Comparison of ENCODE assay signal across 8 mouse cellular contexts in genomic region chr5:115317645-115318328, GRCm38 (mm10). TPM values are rescaled to one million over a fixed set of nuclear protein-coding genes. Genes with fewer than 3 reads are reported as not detected.
DNase-seq lines count a peak whose midpoint lies in the region; ATAC-seq and TF ChIP-seq lines count a peak whose summit lies in the region.

No protein-coding gene starts in this region.

- TF ChIP-seq CTCF in intestine, postnatal 0 days (IDR thresholded peaks at IDR 0.05; ENCODE audit: low read depth), result no peak
- TF ChIP-seq CTCF in olfactory bulb, adult 2 months (IDR thresholded peaks at IDR 0.05; ENCODE audit: insufficient read depth, low read depth, low read length), result no peak

- no peaks in the 10 kb centered on the region for H3K36me3 ChIP-seq in embryonic facial prominence, embryonic 13.5 days
- no peaks in the 10 kb centered on the region for H3K36me3 ChIP-seq in intestine, postnatal 0 days (ENCODE audit: control insufficient read depth, insufficient read depth)

- peak overlapping the region; percentile 8; the same call in 1 of the 2 replicates for H3K4me3 ChIP-seq in embryonic facial prominence, embryonic 13.5 days
- no peak overlapping the region for H3K4me3 ChIP-seq in intestine, postnatal 0 days (ENCODE audit: low read depth, low read length)
- H3K4me3 ChIP-seq in olfactory bulb, adult 2 months (ENCODE audit: insufficient read depth, low read depth, low read length), result no peak overlapping the region

- H3K9me3 ChIP-seq in embryonic facial prominence, embryonic 13.5 days, result no peaks in the 10 kb centered on the region
- H3K9me3 ChIP-seq in intestine, postnatal 0 days (ENCODE audit: control insufficient read depth), result no peaks in the 10 kb centered on the region

- WGBS in embryonic facial prominence, embryonic 13.5 days, result 2% methylated on average over 10 of the region's 10 CpGs
- 13% methylated on average over 10 of the region's 10 CpGs for WGBS in intestine, postnatal 0 days
- WGBS in olfactory bulb, adult 2 months, result 20% methylated on average over 10 of the region's 10 CpGs

- peaks cover 49% of the 10 kb centered on the region for H3K4me1 ChIP-seq in embryonic facial prominence, embryonic 13.5 days
- H3K4me1 ChIP-seq in intestine, postnatal 0 days (replicated peaks; ENCODE audit: control insufficient read depth, insufficient read depth, low read length), result peaks cover 5% of the 10 kb centered on the region; the same call in 1 of the 2 replicates
- peaks cover 25% of the 10 kb centered on the region for H3K4me1 ChIP-seq in olfactory bulb, adult 2 months (ENCODE audit: control insufficient read depth, insufficient read depth, low read length)

- peak; percentile 23; the same call in 1 of the 2 replicates for ATAC-seq in embryonic facial prominence, embryonic 13.5 days (ENCODE audit: insufficient number of reproducible peaks, insufficient read depth, low FRiP score, low TSS enrichment, low read depth)
- ATAC-seq in intestine, postnatal 0 days, result no peak; the same call in 1 of the 2 replicates
- ATAC-seq in megakaryocyte-erythroid progenitor cell, adult 5-6 weeks (replicated peaks; ENCODE audit: low FRiP score, low TSS enrichment, poor library complexity, severe bottlenecking), result no peak

- peak overlapping the region; percentile 81 for H3K4me2 ChIP-seq in embryonic facial prominence, embryonic 13.5 days
- peak overlapping the region; percentile 38 for H3K4me2 ChIP-seq in intestine, postnatal 0 days (replicated peaks; ENCODE audit: low read depth)

- peak; percentile 47 for DNase-seq in left cerebral cortex, postnatal 4 days
- no peak for DNase-seq in left cerebral cortex, postnatal 10 days (ENCODE audit: extremely low spot score in 1 of 2, low spot score in 2 of 2)
- DNase-seq in adrenal gland, postnatal 25 days, result no peak
- DNase-seq in gastrocnemius, adult 8-10 months (ENCODE audit: low spot score in 2 of 2), result no peak

- intact Hi-C loops in left cerebral cortex, postnatal 4 days (cut with DNase I), result no loop called here
- intact Hi-C loops in left cerebral cortex, postnatal 10 days (cut with DNase I), result loop anchor here (2.0 kb wide), 1 partner anchor 17 kb away; the partner anchor contains the start of gene Dynll1

- TF ChIP-seq POLR2A in olfactory bulb, adult 2 months (IDR thresholded peaks at IDR 0.05; ENCODE audit: insufficient read depth, low read depth, low read length), result no peak

- H3K9ac ChIP-seq in embryonic facial prominence, embryonic 13.5 days, result 0 out of 2 replicates have a peak overlapping the region, but pooled peaks have one; percentile 49
- H3K9ac ChIP-seq in intestine, postnatal 0 days (ENCODE audit: low read depth, low read length), result no peak overlapping the region

- H3K27ac ChIP-seq in embryonic facial prominence, embryonic 13.5 days, result peak overlapping the region; percentile 88
- H3K27ac ChIP-seq in intestine, postnatal 0 days (ENCODE audit: low read depth, low read length), result peak overlapping the region; percentile 10; the same call in 1 of the 2 replicates
- H3K27ac ChIP-seq in olfactory bulb, adult 2 months (ENCODE audit: insufficient read depth, low read depth, low read length), result peak overlapping the region; percentile 95

- no peaks in the 10 kb centered on the region for H3K27me3 ChIP-seq in embryonic facial prominence, embryonic 13.5 days
- no peaks in the 10 kb centered on the region for H3K27me3 ChIP-seq in intestine, postnatal 0 days (replicated peaks; ENCODE audit: control insufficient read depth, insufficient read depth, low read length)

RNA-seq across cellular contexts. Expression of gene Srsf9, which starts 9.2 kb away (rescaled TPM):
- total RNA-seq in left cerebral cortex, postnatal 4 days (2021), result 10 to 100 TPM; 58.7 to 59.4 TPM
- total RNA-seq in left cerebral cortex, postnatal 10 days (2021), result 10 to 100 TPM; 59.6 to 64.6 TPM
- 343 and 378 TPM in 2 replicates for polyA plus RNA-seq in embryonic facial prominence, embryonic 13.5 days (2015; fragmentation: Nextera tagmentation; extraction: Ambion mirVana)
- polyA plus RNA-seq in intestine, postnatal 0 days (2015; fragmentation: Nextera tagmentation; extraction: Ambion mirVana), result 105 and 117 TPM in 2 replicates
- polyA plus RNA-seq in olfactory bulb, adult 2 months (2012; ENCODE audit: insufficient read depth, insufficient read length, low replicate concordance, missing spikeins), result not detected in 2 replicates
- 74.7 and 96.0 TPM in 2 replicates for total RNA-seq in megakaryocyte-erythroid progenitor cell, adult 5-6 weeks (2014; fragmentation: Nextera tagmentation)
- 61.6 and 108 TPM in 2 replicates for total RNA-seq in megakaryocyte-erythroid progenitor cell, adult 5-6 weeks (2017)
- 74.5 and 77.0 TPM in 2 replicates for total RNA-seq in adrenal gland, postnatal 25 days (2021)
- total RNA-seq in gastrocnemius, adult 8-10 months (2022), result 10 to 100 TPM in 3 of 4 experiments, 1 to 10 TPM in 1; 8.6 to 13.1 (median 11.5) TPM

RNA-seq across cellular contexts. Expression of gene Dynll1, which starts 17.0 kb away (rescaled TPM):
- total RNA-seq in left cerebral cortex, postnatal 4 days (2021), result 100 to 1,000 TPM; 678 to 766 TPM
- total RNA-seq in left cerebral cortex, postnatal 10 days (2021), result 100 to 1,000 TPM; 702 to 749 TPM
- 1,732 and 1,829 TPM in 2 replicates for polyA plus RNA-seq in embryonic facial prominence, embryonic 13.5 days (2015; fragmentation: Nextera tagmentation; extraction: Ambion mirVana)
- polyA plus RNA-seq in intestine, postnatal 0 days (2015; fragmentation: Nextera tagmentation; extraction: Ambion mirVana), result 510 and 539 TPM in 2 replicates
- polyA plus RNA-seq in olfactory bulb, adult 2 months (2012; ENCODE audit: insufficient read depth, insufficient read length, low replicate concordance, missing spikeins), result 797 TPM in 1 of 2 replicates, not detected in the other
- total RNA-seq in megakaryocyte-erythroid progenitor cell, adult 5-6 weeks (2014; fragmentation: Nextera tagmentation), result 550 and 746 TPM in 2 replicates
- total RNA-seq in megakaryocyte-erythroid progenitor cell, adult 5-6 weeks (2017), result 379 and 555 TPM in 2 replicates
- total RNA-seq in adrenal gland, postnatal 25 days (2021), result 243 and 326 TPM in 2 replicates
- 10 to 100 TPM; 37.7 to 68.0 (median 49.9) TPM for total RNA-seq in gastrocnemius, adult 8-10 months (2022)

RNA-seq across cellular contexts. Expression of gene Gatc, which starts 23.2 kb away (rescaled TPM):
- 10 to 100 TPM; 29.6 to 29.7 TPM for total RNA-seq in left cerebral cortex, postnatal 4 days (2021)
- 10 to 100 TPM; 23.8 to 25.5 TPM for total RNA-seq in left cerebral cortex, postnatal 10 days (2021)
- 31.1 and 32.1 TPM in 2 replicates for polyA plus RNA-seq in embryonic facial prominence, embryonic 13.5 days (2015; fragmentation: Nextera tagmentation; extraction: Ambion mirVana)
- 12.9 and 15.2 TPM in 2 replicates for polyA plus RNA-seq in intestine, postnatal 0 days (2015; fragmentation: Nextera tagmentation; extraction: Ambion mirVana)
- polyA plus RNA-seq in olfactory bulb, adult 2 months (2012; ENCODE audit: insufficient read depth, insufficient read length, low replicate concordance, missing spikeins), result not detected in 2 replicates
- total RNA-seq in megakaryocyte-erythroid progenitor cell, adult 5-6 weeks (2014; fragmentation: Nextera tagmentation), result 31.0 and 41.1 TPM in 2 replicates
- total RNA-seq in megakaryocyte-erythroid progenitor cell, adult 5-6 weeks (2017), result 13.6 and 18.6 TPM in 2 replicates
- total RNA-seq in adrenal gland, postnatal 25 days (2021), result 21.6 and 22.9 TPM in 2 replicates
- 10 to 100 TPM; 22.8 to 25.6 (median 24.4) TPM for total RNA-seq in gastrocnemius, adult 8-10 months (2022)

RNA-seq across cellular contexts. Expression of gene Triap1, which starts 23.2 kb away (rescaled TPM):
- total RNA-seq in left cerebral cortex, postnatal 4 days (2021), result 10 to 100 TPM; 30.3 to 30.5 TPM
- 10 to 100 TPM; 30.3 to 32.8 TPM for total RNA-seq in left cerebral cortex, postnatal 10 days (2021)
- polyA plus RNA-seq in embryonic facial prominence, embryonic 13.5 days (2015; fragmentation: Nextera tagmentation; extraction: Ambion mirVana), result 58.0 and 64.4 TPM in 2 replicates
- polyA plus RNA-seq in intestine, postnatal 0 days (2015; fragmentation: Nextera tagmentation; extraction: Ambion mirVana), result 49.8 and 51.9 TPM in 2 replicates
- not detected in 2 replicates for polyA plus RNA-seq in olfactory bulb, adult 2 months (2012; ENCODE audit: insufficient read depth, insufficient read length, low replicate concordance, missing spikeins)
- total RNA-seq in megakaryocyte-erythroid progenitor cell, adult 5-6 weeks (2014; fragmentation: Nextera tagmentation), result 36.8 and 45.8 TPM in 2 replicates
- total RNA-seq in megakaryocyte-erythroid progenitor cell, adult 5-6 weeks (2017), result 16.8 and 19.8 TPM in 2 replicates
- 37.6 and 47.5 TPM in 2 replicates for total RNA-seq in adrenal gland, postnatal 25 days (2021)
- total RNA-seq in gastrocnemius, adult 8-10 months (2022), result 10 to 100 TPM; 18.9 to 23.7 (median 20.1) TPM

RNA-seq across cellular contexts. Expression of gene Cox6a1, which starts 31.0 kb away (rescaled TPM):
- 100 to 1,000 TPM; 489 to 518 TPM for total RNA-seq in left cerebral cortex, postnatal 4 days (2021)
- total RNA-seq in left cerebral cortex, postnatal 10 days (2021), result 100 to 1,000 TPM; 685 to 725 TPM
- polyA plus RNA-seq in embryonic facial prominence, embryonic 13.5 days (2015; fragmentation: Nextera tagmentation; extraction: Ambion mirVana), result 786 and 801 TPM in 2 replicates
- polyA plus RNA-seq in intestine, postnatal 0 days (2015; fragmentation: Nextera tagmentation; extraction: Ambion mirVana), result 2,037 and 2,087 TPM in 2 replicates
- polyA plus RNA-seq in olfactory bulb, adult 2 months (2012; ENCODE audit: insufficient read depth, insufficient read length, low replicate concordance, missing spikeins), result not detected in 2 replicates
- 744 and 848 TPM in 2 replicates for total RNA-seq in megakaryocyte-erythroid progenitor cell, adult 5-6 weeks (2014; fragmentation: Nextera tagmentation)
- total RNA-seq in megakaryocyte-erythroid progenitor cell, adult 5-6 weeks (2017), result 84.8 and 115 TPM in 2 replicates
- total RNA-seq in adrenal gland, postnatal 25 days (2021), result 1,153 and 1,399 TPM in 2 replicates
- total RNA-seq in gastrocnemius, adult 8-10 months (2022), result 10 to 100 TPM; 35.3 to 49.8 (median 42.5) TPM

Comparison
In these comparisons a context has a peak if more than half of its experiments do, and no peak if none do; other contexts are left out.
1. H3K27ac ChIP-seq: peak in every context shown above with its lines; median percentile 95 in olfactory bulb, adult 2 months; 88 in embryonic facial prominence, embryonic 13.5 days; 10 in intestine, postnatal 0 days.